Mouse (Mus musculus): ENCODE measurements around the gene Rassf5. TPM values are rescaled to one million over a fixed set of nuclear protein-coding genes. Genes with fewer than 3 reads are reported as not detected.

Gene Rassf5
- polyA plus RNA-seq, 1 experiment, result not detected

DNA sequence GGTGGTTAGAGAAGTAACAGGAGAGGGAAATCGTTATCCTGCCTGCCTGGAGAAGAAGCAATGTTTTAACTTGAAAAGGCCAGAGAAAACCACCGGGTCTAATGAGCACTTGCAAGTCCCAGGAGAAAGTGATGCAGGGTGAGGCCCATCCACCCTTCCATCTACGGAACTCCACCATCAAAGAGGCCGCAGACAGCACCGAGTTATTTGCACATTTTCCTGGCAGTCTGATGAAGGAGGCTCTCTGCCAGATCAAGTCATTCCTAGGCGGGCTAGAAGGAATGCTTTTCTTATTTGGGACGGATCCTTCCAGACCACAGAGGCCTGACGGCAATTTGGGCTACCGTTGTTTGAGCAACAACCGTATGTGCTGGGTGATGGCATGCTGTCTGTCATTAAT lies 44.5 kb downstream of the Rassf5 start:
- TF ChIP-seq GATA1 (IDR thresholded peaks at IDR 0.05; ENCODE audit: low read length), result no peak

DNA sequence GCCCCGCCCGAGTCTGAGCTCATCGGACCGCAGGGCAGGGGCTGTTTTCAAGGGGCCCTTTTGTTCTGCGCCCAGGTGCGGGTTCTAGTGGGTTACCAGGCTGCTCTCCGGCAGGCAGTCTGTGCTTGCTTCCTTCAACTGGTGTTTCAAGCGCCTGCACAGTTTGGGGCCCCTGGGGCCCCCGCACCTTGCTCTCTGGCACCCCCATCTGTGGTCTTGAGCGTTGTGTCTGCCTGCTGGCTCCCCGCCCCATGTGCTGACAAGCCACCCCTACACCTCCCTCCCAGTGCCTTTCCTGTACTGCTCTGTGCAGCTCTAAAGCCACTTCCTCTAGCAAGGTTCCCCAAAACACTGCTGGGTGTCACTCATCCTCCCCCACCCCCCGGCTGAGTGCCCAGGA lies 45.1 kb downstream of the Rassf5 start:
- no peak for TF ChIP-seq GATA1 (IDR thresholded peaks at IDR 0.05; ENCODE audit: low read length)

DNA sequence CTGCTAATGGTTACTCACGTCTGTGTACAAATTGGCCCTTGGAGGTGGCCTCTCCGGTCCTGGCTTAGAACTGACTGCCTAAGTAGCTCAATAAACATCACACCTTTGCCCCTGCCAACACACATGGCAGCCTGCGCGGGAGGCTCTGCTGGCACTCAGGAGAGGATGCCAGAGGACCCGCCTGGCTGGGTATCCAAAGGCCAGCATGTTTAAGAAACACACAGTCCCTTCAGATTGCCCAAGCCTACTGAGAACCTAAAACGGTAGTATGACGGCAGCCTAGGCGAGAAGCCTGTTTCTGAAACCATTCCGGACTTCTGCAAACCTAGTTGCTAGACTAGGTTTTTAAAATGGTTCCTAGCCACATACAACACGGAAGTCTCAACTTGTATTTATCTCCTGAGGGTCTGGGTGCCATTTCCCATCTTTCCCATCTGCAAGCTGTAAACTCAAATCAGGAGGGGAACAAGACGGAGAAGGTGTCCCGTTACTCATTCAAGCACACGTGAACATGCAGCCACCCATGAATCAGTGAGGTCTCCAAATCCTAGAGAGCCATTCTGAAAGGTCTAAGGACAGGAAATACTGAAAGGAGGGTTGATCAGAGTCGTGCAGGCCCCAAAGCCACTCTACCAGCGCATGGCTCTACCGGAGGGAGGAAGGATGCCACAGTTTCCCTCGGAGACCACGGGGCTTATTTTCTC lies 45.8 kb downstream of the Rassf5 start:
- TF ChIP-seq GATA1 (IDR thresholded peaks at IDR 0.05; ENCODE audit: low read length), result no peak

DNA sequence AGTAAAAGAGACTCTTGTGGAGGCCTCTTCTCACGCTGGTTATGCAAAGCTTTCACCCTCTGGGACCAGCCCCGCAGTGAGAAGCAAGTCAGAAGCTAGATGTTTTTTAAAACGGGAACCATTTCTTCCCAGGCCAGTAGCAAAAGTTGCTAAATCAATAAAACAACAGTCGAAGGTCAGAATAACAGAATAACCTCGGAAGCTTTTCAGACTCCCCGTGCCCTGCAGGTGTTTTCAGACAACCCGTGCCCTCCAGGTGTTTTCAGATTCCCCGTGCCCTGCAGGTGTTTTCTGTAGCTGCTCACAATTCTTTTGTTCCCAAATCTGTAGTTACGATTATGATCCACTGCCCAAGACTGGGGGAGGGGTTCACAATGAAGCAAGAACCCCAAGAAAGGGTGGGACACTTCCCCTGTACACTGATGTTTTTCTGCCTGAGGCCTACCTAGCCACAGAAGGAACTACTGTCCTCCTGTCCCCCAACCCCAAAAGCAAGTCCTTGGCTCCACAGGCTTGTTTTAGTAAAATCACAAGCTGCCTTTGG lies 46.6 kb downstream of the Rassf5 start:
- no peak for TF ChIP-seq GATA1 (IDR thresholded peaks at IDR 0.05; ENCODE audit: low read length)

DNA sequence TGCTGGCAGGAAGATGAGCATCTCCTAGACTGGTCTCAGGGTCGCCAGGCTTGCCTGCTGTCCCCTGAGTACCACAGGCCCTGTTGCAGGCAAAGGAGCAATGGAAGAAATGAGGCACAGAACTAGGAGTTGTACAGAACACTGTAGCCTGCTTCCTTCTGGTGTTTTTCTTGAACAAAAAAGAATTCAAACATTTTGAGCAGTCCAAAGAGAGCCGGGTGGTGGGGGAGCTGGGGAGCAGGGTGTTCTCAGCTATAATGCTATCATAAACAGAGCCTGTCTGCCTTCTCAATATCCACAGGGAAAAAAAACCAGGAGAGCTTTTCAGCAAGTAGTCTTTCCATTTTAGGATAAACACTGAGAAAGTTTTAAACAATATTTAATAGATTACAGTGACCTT lies 49.0 kb downstream of the Rassf5 start:
- TF ChIP-seq GATA1 (IDR thresholded peaks at IDR 0.05; ENCODE audit: low read length), result no peak

DNA sequence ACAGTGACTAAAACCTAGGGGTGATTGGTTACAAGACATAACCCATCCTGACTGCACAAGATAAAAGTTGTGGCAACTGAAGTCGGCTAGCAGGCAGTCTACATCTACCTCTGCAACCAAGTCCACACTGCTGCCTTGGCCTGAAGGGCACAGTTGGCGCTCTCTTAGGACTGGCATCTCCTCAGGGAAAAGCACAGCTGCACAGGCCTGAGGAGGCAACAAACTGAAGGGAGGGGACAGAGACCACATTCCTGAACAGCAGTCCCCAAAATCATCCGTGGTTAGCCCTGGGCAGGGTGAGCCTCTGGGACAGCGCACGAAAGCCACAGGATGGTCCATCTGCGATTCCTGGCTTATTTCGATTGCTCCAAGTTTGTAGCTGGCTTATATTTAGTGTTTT lies 49.4 kb downstream of the Rassf5 start:
- no peak for TF ChIP-seq GATA1 (IDR thresholded peaks at IDR 0.05; ENCODE audit: low read length)

DNA sequence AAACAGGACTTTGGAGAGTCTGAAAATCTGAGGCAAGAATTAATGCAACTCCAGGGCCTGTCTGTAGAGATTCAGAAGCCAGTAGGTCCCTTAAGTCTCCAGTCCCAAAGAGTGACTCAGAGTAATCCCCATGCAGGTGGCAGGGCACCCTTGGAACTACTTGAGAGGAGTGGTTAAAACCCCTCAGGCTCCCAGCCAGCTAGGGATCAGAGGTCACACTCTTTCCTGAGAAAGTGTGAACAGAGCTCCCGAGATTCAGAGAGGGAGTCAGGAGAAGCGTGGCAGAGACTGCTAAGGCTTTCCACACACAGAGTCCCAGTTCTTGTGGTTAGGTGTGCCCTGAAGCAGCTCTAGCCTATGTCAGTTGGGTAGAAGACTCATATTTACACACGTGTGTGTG lies 51.3 kb downstream of the Rassf5 start:
- no peak for TF ChIP-seq GATA1 (IDR thresholded peaks at IDR 0.05; ENCODE audit: low read length)

DNA sequence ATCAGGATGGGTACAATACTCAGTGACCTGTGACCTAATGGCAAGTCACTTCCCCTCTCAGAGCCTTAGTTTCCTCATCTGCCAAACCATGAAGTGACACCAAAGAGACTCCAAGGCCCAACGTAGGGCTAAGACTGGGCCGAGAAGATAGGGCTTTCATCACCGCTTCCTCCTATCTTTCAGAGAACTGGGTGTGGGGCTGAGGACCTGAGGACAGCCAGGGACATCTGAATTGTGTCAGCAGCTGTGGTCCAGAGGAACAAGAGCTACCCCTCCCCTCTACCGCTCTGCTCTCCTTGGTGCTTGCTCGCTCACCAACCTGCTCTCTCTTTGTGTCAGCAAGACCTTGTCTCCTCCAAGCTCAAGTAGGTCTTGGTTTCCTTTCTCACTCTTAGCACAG lies 56.4 kb downstream of the Rassf5 start:
- no peak for TF ChIP-seq GATA1 (IDR thresholded peaks at IDR 0.05; ENCODE audit: low read length)

DNA sequence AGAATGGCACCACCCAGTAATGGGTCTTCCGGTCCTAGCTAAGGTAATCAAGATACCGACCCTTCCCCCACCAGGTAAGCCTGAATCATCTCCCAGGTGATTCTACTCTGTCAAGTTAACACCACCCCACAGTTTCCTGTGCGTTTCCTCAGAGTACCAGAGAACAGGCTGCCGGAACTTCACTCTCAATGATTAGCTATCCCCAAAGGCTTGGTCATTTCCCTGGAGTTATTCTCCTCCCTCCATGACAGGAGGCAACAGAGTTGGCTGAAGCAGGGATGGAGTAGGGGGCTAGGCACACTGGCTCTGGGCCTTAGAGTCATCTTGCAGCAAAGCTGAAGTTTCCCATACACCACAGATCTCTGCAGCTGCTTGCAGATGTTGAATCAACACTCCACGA lies 57.2 kb downstream of the Rassf5 start:
- no peak for TF ChIP-seq GATA1 (IDR thresholded peaks at IDR 0.05; ENCODE audit: low read length)

DNA sequence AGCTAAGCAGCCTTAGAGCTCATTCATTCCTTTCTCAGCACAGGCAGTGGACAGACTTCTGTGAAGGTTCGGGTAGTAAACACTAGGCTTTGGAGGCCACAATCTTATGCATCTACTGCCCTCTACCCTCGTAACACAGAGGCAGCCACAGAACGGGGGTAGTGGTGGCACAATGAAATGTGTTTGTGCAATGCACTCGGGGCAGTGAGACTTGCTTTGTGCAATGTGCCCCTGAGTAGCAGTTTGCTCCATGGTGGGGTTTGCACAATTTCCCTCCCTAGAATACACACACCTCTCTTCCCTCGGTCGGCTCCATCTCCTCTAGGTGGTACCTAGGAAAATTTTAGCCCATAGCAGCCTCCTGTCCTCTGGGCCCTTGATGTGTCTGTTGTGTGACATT lies 58.1 kb downstream of the Rassf5 start:
- TF ChIP-seq GATA1 (IDR thresholded peaks at IDR 0.05; ENCODE audit: low read length), result no peak

DNA sequence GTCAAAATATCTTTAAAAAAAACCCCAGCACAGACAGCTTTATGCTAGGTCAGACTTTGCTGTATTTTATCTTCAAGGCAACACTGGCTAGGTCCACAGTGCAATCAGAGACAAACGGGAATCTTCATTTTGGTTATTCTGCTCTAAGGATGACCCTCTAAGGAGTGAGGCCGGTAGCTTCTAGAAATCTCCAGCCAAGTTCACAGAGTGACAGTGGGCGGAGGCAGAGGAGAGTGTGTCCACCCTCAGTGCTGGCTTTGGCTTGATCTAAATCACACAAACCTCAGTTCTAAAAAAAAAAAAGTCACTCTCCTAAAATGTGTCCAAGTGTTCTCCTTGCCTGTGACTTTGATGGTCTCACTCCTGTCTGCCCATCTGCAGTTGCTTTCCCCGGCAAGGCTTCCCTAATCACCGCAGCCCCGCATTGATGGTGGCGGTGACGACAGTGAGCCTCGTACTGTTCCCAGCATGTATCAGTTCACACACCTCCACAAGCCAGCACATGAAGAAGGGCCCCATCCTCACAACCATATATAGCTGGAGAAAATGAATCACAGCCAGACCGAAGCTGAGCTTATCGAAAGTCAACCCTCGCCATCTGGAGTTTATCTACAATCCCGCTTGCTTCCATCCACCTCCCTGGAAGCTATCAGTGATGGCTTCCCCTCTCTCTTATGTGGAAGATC lies 59.1 kb downstream of the Rassf5 start:
- TF ChIP-seq GATA1 (IDR thresholded peaks at IDR 0.05; ENCODE audit: low read length), result no peak

DNA sequence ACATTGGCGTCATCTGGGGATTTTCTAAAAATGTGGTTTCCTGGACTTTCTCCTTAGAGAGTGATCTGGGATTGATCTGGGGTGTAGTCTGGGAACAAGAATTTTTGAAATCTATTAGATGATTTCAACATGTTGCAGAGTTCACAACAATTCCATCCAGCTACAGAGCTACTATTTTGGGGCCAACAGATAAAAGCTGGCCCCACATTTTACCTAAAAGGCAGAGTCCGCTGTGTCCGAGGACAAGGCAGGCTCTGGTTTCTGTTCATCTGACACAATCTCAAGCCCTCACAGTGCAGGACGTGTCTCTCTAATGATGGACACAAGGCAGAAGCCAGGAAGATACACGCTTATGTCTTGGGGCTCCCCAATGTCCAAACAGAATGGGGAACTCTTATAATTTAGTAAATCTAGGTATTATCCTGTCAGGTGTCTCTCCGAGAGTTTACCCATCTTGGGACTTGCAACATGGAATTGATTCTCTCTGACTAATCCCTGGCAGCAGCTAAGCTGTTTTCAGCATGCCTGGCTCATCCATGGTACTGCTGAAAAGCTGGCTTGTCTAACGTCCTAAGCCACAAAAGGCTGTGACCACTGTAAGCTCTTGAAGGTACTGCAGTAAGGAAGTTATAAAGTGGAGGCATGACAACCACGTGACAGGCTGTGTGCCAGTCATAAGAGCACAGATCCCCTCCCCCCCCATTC lies 60.0 kb downstream of the Rassf5 start:
- TF ChIP-seq GATA1 (IDR thresholded peaks at IDR 0.05; ENCODE audit: low read length), result no peak

DNA sequence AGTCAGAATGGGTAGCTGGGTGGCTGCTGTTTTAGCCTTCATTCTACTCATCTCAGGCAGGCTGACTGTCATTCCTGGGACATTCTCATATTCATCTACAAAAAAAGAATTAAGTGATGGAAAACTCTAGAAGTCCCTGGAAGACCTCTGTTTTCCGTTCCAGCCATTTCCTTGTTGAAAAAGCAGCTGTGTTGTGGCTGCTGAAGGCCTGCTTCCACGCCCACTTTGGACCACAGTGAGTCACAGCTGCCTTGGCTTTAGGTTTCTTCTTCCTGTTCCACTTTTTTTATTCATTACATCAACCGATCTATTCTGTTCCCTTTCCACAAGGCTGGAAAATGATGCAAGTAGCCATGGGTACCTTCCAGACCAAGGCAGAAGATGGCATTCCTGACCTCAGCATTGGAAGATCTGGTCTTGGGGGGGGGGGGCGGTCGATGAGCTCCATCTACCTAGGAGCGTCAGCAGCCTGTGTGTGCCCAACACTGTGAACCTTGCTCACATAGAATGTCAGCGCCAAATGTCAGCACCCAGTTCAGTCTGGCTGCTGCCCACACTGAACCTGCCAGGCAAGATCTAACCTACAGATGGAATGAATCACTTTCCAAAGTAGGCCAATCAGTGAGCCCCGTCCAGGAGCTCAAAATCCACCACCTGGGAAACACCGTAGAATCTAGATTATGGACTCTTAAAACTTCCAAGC lies 60.7 kb downstream of the Rassf5 start:
- no peak for TF ChIP-seq GATA1 (IDR thresholded peaks at IDR 0.05; ENCODE audit: low read length)

DNA sequence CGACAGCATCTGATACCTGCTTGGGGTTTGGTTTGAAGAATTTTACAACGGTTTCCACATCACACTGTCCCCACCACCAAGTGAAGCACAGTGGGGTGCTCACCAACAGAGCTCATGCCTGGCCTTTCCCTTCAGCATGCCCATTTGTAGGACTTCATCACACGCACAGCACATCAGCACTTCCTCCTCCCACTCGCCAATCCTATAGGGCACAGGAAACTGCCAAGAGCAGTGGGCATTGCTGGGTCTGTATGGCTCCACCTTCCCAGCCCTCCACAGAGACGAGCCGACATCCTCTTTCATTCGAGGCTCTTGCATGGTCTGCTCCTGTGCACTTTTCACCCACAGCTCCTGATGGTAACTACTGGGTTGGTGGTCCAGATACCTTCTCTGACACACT lies 61.9 kb downstream of the Rassf5 start:
- TF ChIP-seq GATA1 (IDR thresholded peaks at IDR 0.05; ENCODE audit: low read length), result no peak

DNA sequence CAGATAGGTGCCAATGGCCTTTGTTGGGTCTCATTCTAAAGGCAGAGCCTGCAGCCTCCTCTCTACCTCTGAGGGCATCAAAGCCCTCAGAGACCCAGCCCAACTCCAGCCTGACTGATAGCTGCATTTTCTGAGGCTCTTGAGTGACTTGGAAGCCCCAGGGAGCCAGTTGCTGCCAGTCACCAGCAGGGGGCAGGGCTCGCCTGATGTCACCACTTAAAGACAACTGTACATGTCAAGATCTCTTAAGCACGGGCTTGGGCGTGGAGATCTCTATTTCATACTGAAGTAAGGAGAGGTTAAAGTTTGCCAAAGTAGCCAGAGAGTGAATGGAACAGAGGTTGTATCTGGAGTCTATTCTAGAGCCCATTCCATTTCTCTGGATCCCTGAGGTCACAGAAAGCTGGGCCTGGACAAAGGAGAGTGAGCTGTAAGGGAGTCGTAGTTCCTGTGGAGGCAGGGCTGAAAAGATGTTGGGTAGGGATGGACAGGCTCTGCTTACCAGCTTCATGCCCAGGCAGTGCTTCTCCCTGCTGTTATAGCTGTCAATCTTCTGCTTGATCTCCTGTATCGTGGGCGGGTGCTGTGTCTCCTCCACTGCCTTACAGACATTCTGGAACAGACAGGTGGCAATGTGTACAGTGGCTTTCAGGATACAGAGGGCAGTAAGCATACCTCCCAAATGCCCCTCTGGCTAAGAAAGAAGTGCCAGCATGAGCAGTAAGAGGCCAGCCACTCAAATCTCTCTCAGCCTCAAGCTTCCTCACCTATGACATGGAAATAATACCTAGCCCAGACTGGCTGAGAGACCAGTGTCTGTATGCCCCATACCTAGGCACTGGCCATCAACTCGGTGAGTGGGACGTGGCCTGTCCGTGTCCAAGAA lies 63.2 kb downstream of the Rassf5 start:
- TF ChIP-seq GATA1 (IDR thresholded peaks at IDR 0.05; ENCODE audit: low read length), result no peak
